Mouse (Mus musculus): ENCODE data around the gene Chrm1. TPM values are rescaled to one million over a fixed set of nuclear protein-coding genes. Genes with fewer than 3 reads are reported as not detected.

Chrm1 gene
- polyA plus RNA-seq, 1 experiment from 2014 or later, result 0.83 TPM

DNA sequence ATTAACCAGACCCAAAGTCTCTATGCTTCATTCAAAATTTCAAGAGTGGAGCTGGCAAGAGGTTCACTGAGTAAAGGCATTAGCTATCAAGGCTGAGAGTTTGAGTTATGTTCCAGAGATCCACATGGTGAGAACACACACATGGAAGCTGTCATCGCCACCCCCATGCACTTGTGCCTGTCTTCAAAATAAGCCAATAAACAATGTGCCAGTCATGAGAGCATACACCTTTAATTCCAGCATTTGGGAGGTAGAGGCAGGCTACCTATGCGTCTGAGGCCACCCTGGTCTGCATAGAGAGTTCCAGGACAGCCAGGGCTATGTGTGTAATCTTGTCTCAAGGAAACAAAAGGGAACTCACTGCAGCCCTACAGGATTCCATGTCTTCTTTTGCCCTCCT is 20.0 kb downstream of the Chrm1 start:
- Histone ChIP-seq H3K27me3 (no peaks in the 10 kb centered on the region), H3K4me2 (replicated peaks) (no peak overlapping the region), H3K9me3 (replicated peaks) (no peaks in the 10 kb centered on the region), H3K36me3 (no peaks in the 10 kb centered on the region), H3K4me3 (replicated peaks) (no peak overlapping the region), H3K4me1 (peaks cover 19% of the 10 kb centered on the region), H3K9ac (no peak overlapping the region), H3K27ac (replicated peaks) (no peak overlapping the region)
- no peak for ATAC-seq (ENCODE audit: insufficient number of reproducible peaks, low FRiP score, low TSS enrichment, low read depth)
- 78% methylated on average over 2 of the region's 2 CpGs for WGBS

DNA sequence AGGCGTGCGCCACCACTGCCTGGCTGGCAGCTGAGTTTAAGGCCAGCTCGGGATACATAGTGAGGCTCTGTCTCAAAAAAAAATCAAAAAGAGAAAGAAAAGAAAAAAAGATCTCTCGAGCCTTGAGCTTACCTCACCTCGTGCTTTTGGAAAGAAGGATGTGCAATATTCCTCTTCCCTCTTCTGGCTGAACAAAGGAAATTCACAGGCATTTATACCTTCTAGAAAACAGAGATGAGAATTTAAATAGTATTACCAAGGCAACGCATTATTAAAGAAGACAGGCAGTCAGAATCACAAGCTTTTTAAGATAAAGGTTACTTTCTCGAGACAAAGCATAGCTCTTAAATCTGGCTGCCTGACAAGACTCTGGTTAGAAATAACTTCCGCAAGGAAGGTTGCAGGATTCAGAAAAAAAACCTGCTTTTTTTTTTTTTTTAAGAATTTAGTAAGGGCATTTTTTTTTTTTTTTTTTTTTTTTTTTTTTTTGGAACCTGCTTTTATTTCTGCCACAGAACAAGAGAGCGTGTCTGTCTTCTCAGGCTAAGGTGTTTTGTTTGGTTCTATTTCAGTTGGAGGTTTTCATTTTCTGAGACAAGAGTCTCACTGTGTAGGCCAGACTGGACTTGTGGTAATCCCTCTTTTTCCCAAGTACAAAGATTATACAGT is 28.4 kb downstream of the Chrm1 start:
- no peaks in the 10 kb centered on the region for H3K27me3 ChIP-seq
- 0 out of 2 replicates have a peak overlapping the region, but pooled peaks have one; percentile 14 for H3K27ac ChIP-seq (replicated peaks)
- H3K4me3 ChIP-seq (replicated peaks), result no peak overlapping the region
- no peaks in the 10 kb centered on the region for H3K4me1 ChIP-seq
- no peak for ATAC-seq (ENCODE audit: insufficient number of reproducible peaks, low FRiP score, low TSS enrichment, low read depth)
- H3K9me3 ChIP-seq (replicated peaks), result no peaks in the 10 kb centered on the region
- H3K36me3 ChIP-seq, result no peaks in the 10 kb centered on the region
- H3K4me2 ChIP-seq (replicated peaks), result no peak overlapping the region
- H3K9ac ChIP-seq, result no peak overlapping the region
- 54% methylated on average over 9 of the region's 9 CpGs for WGBS

DNA sequence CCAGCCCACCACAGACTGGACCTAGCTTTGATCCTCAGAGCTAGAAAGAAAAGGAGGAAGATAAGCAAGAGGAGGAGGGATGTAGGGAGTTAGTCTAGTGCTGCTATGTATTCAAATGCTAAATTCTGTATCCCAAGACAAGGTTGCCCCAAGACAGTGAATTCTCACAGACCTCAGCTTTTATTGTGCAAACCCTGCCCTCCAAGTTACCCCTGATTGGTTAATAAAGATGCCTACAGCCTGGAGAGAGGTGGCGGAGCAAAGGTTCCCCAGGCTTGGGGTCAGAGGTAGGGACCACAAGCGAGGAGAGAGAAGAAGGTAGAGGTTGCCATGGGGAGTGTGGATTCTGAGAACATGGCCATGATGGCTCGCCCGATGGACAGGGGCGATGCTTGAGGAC is 29.2 kb downstream of the Chrm1 start:
- 75% methylated on average over 5 of the region's 5 CpGs for WGBS
- no peak overlapping the region for H3K9ac ChIP-seq
- H3K9me3 ChIP-seq (replicated peaks), result no peaks in the 10 kb centered on the region
- H3K4me1 ChIP-seq, result no peaks in the 10 kb centered on the region
- no peak for ATAC-seq (ENCODE audit: insufficient number of reproducible peaks, low FRiP score, low TSS enrichment, low read depth)
- no peak overlapping the region for H3K4me2 ChIP-seq (replicated peaks)
- no peaks in the 10 kb centered on the region for H3K27me3 ChIP-seq
- no peak overlapping the region for H3K27ac ChIP-seq (replicated peaks)
- H3K36me3 ChIP-seq, result no peaks in the 10 kb centered on the region
- no peak overlapping the region for H3K4me3 ChIP-seq (replicated peaks)

DNA sequence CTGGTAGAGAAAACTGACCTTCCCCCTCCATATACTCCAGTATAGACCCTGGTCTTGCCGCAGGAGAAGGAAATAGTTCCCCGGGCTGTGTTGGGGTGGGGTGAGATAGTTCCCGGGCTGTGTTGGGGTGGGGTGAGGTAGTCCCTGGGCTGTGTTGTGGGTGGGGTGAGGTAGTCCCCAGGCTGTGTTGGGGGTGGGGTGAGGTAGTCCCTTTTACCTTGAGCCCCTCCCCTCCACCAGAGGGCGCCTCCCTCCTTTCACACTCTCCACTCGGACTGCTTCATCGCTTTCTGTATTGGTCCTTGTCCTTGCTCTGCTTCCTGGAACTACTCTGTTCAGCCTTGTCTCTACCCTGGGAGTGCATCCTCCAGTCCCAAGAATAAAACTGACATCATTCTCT is 31.7 kb downstream of the Chrm1 start:
- Histone ChIP-seq H3K9me3 (replicated peaks) (no peaks in the 10 kb centered on the region), H3K4me2 (replicated peaks) (no peak overlapping the region), H3K4me3 (replicated peaks) (no peak overlapping the region), H3K27me3 (no peaks in the 10 kb centered on the region), H3K4me1 (no peaks in the 10 kb centered on the region), H3K27ac (replicated peaks) (no peak overlapping the region), H3K36me3 (no peaks in the 10 kb centered on the region), H3K9ac (no peak overlapping the region)
- no peak for ATAC-seq (ENCODE audit: insufficient number of reproducible peaks, low FRiP score, low TSS enrichment, low read depth)
- 40% methylated on average over 6 of the region's 6 CpGs for WGBS

DNA sequence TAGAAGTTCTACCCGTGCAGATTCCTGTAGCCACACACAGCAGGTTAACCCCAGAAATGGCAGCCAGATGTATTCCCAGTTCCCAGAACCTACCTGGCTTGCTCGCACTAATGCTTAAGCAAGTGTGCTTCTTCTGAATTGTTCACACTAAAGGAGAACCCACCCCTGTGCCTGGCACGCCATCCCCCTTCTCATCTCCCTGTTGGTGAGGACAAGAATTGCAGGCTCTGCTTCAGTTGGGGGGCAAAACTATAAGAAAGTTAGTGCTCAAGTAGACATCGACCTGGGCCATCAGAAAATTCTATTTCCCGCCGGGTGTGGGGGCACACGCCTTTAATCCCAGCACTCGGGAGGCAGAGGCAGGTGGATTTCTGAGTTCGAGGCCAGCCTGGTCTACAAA is 36.1 kb downstream of the Chrm1 start:
- H3K9me3 ChIP-seq (replicated peaks), result no peaks in the 10 kb centered on the region
- no peak overlapping the region for H3K4me2 ChIP-seq (replicated peaks)
- H3K4me3 ChIP-seq (replicated peaks), result no peak overlapping the region
- ATAC-seq (ENCODE audit: insufficient number of reproducible peaks, low FRiP score, low TSS enrichment, low read depth), result no peak
- no peaks in the 10 kb centered on the region for H3K4me1 ChIP-seq
- H3K9ac ChIP-seq, result no peak overlapping the region
- H3K27ac ChIP-seq (replicated peaks), result no peak overlapping the region
- no peaks in the 10 kb centered on the region for H3K27me3 ChIP-seq
- WGBS, result 77% methylated on average over 9 of the region's 9 CpGs
- no peaks in the 10 kb centered on the region for H3K36me3 ChIP-seq

DNA sequence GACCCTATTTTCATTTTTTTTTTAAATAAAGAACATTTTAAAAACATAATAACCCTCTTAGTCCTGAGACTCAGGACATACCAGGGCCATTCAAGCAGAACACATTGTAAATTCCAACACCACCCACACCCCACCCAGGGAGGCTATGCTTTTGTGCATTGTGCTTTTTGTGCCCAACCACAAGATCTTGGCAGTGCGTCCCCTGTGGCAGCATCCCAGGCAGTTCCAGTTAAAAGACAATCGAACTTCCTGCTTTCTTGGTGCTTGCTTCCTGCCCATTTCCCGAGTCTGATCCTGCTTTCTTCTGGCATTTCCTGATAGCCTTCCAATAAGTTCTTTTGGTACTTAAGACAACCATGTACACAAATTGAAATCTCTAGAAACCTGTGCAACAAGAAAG is 38.9 kb downstream of the Chrm1 start:
- peak overlapping the region; percentile 56 for H3K27ac ChIP-seq (replicated peaks)
- no peak for ATAC-seq (ENCODE audit: insufficient number of reproducible peaks, low FRiP score, low TSS enrichment, low read depth)
- H3K36me3 ChIP-seq, result peaks cover 10% of the 10 kb centered on the region
- WGBS, result 31% methylated on average over 3 of the region's 3 CpGs
- no peak overlapping the region for H3K4me2 ChIP-seq (replicated peaks)
- no peaks in the 10 kb centered on the region for H3K4me1 ChIP-seq
- H3K9ac ChIP-seq, result no peak overlapping the region
- no peaks in the 10 kb centered on the region for H3K27me3 ChIP-seq
- H3K9me3 ChIP-seq (replicated peaks), result no peaks in the 10 kb centered on the region
- no peak overlapping the region for H3K4me3 ChIP-seq (replicated peaks)

DNA sequence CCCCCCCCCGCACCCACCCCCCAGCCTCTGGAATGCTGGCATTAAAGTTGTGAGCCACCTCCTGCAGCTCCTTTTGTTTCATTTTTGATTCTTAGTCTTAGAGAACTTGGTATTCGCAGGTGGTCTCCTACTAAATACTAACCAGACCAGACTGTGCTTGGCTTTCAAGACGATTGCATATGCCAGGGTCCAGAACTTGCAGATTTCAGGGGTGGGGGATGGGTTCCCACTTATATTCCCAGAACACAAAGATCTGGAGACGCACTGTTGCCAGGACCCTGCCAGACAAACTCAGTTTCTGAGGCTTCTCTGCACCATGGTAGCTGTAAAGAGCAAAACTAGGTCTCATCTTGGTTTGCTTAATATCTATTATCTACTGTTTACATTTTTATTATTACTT is 40.0 kb downstream of the Chrm1 start:
- H3K9ac ChIP-seq, result no peak overlapping the region
- H3K27me3 ChIP-seq, result no peaks in the 10 kb centered on the region
- no peak overlapping the region for H3K4me3 ChIP-seq (replicated peaks)
- H3K9me3 ChIP-seq (replicated peaks), result no peaks in the 10 kb centered on the region
- ATAC-seq (ENCODE audit: insufficient number of reproducible peaks, low FRiP score, low TSS enrichment, low read depth), result no peak
- H3K27ac ChIP-seq (replicated peaks), result no peak overlapping the region
- WGBS, result 40% methylated on average over 4 of the region's 4 CpGs
- peaks cover 21% of the 10 kb centered on the region for H3K36me3 ChIP-seq
- no peaks in the 10 kb centered on the region for H3K4me1 ChIP-seq
- H3K4me2 ChIP-seq (replicated peaks), result no peak overlapping the region

DNA sequence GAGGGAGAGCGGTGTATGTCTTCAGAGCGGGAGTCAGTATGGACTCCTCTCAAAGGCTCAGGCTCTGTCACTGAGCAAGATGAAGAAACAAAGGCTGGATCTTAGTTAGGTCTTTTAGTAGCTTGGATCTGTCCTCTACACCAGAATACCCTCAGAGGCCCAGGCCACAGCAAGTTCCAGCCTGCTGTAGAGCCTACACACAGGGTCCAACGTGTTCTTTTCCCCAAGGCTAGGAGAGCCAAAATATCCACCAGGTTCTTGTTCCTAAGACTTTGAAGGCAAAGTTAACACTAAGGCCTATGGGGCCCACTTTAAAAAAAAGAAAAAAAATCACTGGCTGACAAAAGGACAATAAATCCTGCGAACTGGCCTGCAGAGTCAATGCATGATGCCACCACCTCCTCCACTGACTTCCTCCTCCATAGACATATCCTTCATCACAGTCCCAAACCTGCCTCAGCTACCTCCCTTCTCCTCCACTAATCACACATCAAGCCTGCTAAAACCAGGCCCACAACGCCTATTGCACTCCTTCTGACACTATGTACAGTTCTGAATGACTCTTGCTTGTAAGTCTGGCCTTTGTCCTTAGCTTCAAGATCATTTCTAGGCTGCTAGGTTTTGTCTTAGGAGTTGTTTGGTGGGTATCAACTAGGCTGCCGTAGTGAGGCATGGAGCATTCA is 41.6 kb downstream of the Chrm1 start:
- Histone ChIP-seq H3K27me3 (no peaks in the 10 kb centered on the region), H3K4me2 (replicated peaks) (no peak overlapping the region), H3K9me3 (replicated peaks) (no peaks in the 10 kb centered on the region), H3K27ac (replicated peaks) (peak overlapping the region; percentile 17; the same call in 1 of the 2 replicates), H3K36me3 (peaks cover 37% of the 10 kb centered on the region), H3K4me3 (replicated peaks) (no peak overlapping the region), H3K4me1 (peaks cover 11% of the 10 kb centered on the region), H3K9ac (no peak overlapping the region)
- WGBS, result 72% methylated on average over 6 of the region's 6 CpGs
- ATAC-seq (ENCODE audit: insufficient number of reproducible peaks, low FRiP score, low TSS enrichment, low read depth), result no peak

DNA sequence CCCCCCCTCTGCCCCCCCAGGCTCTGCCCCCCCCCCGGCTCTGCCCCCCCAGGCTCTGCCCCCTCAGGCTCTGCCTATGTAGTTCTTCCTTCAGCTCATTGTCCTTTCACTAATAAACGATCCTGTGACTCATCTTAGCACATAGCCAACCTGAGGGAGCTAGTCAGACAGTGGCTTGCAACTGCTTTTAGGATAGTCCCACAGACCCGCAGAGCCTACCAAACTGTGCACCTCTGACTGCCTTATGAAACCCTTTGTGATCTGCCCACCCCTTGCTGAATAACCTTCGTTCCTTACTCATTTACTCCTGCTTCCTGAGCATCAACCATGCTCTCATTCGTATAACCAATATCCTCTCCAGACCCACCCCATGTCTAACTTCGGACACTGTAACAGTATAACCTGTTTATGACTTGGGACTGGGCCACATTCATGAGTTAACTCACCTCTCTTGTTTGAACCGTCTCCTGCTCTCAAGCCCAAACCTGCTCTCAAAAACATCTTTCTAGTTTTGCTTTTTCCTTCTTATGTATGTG is 42.6 kb downstream of the Chrm1 start:
- no peak for ATAC-seq (ENCODE audit: insufficient number of reproducible peaks, low FRiP score, low TSS enrichment, low read depth)
- peaks cover 45% of the 10 kb centered on the region for H3K36me3 ChIP-seq
- WGBS, result 70% methylated on average over 7 of the region's 7 CpGs
- H3K4me1 ChIP-seq, result peaks cover 21% of the 10 kb centered on the region
- H3K4me2 ChIP-seq (replicated peaks), result no peak overlapping the region
- no peak overlapping the region for H3K4me3 ChIP-seq (replicated peaks)
- H3K9ac ChIP-seq, result no peak overlapping the region
- H3K27me3 ChIP-seq, result no peaks in the 10 kb centered on the region
- no peaks in the 10 kb centered on the region for H3K9me3 ChIP-seq (replicated peaks)
- H3K27ac ChIP-seq (replicated peaks), result no peak overlapping the region

DNA sequence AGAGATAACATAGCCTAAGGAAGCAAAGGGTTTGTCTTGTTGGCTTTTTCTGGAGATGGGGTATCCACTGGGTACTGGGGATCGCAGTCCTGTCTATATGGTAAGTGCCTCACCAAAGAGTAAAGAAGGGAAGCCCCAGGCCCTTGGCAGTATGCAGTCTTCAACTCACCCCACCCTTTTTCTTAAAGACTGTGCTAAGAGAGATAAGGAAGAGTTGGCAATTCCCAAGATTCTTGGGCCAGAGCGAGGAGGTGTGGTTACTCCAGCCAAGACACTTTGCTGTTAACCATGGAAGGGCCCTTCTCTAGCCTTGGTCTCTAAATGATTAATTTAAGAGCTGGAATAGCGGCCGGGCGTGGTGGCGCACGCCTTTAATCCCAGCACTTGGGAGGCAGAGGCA is 43.3 kb downstream of the Chrm1 start:
- H3K36me3 ChIP-seq, result peaks cover 49% of the 10 kb centered on the region
- WGBS, result 92% methylated on average over 7 of the region's 7 CpGs

DNA sequence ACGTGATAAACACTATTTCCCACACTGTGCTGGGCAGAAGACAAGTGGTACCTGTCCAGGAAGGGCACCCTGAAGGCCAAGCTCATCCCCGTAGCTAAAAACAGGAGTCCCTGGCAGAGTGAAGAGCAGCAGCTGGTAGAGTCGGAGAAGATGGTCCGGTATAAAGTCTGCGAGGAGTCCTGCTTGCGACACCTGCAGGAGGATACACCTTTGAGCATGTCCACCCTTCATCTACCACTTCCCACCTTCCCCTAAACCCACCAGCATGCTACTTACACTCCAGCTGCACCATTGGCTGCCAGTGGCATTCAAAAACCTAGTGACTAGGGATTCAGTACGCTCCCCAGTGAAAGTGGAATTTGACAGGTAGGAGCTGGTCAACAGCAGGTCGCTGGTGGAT is 45.4 kb downstream of the Chrm1 start:
- Histone ChIP-seq H3K9me3 (replicated peaks) (no peaks in the 10 kb centered on the region), H3K4me2 (replicated peaks) (no peak overlapping the region), H3K27ac (replicated peaks) (no peak overlapping the region), H3K27me3 (no peaks in the 10 kb centered on the region), H3K9ac (no peak overlapping the region), H3K4me1 (peaks cover 38% of the 10 kb centered on the region), H3K4me3 (replicated peaks) (no peak overlapping the region), H3K36me3 (peaks cover 49% of the 10 kb centered on the region)
- WGBS, result 91% methylated on average over 8 of the region's 8 CpGs
- no peak for ATAC-seq (ENCODE audit: insufficient number of reproducible peaks, low FRiP score, low TSS enrichment, low read depth)

More for the DNA sequence above, 43.3 kb downstream of the Chrm1 start:
- no peaks in the 10 kb centered on the region for H3K27me3 ChIP-seq
- no peak overlapping the region for H3K9ac ChIP-seq
- H3K27ac ChIP-seq (replicated peaks), result no peak overlapping the region; the same call in 1 of the 2 replicates
- peaks cover 28% of the 10 kb centered on the region for H3K4me1 ChIP-seq
- H3K9me3 ChIP-seq (replicated peaks), result no peaks in the 10 kb centered on the region
- no peak overlapping the region for H3K4me2 ChIP-seq (replicated peaks)
- H3K4me3 ChIP-seq (replicated peaks), result no peak overlapping the region
- no peak for ATAC-seq (ENCODE audit: insufficient number of reproducible peaks, low FRiP score, low TSS enrichment, low read depth)

All from embryonic facial prominence, embryonic 15.5 days (tissue).